Mouse (Mus musculus) common myeloid progenitor, adult 5-6 weeks (primary cell): ENCODE results near the gene Zfp960. TPM values are rescaled to one million over a fixed set of nuclear protein-coding genes. Genes with fewer than 3 reads are reported as not detected.
"Not testable (repeated sequence)": the region's sequence is repeated elsewhere in the genome, so short reads cannot be mapped to it uniquely, and the experiment has no call there.

ENCODE experiments used
- ATAC-seq: replicated peaks from 2 replicates; pipeline ENCODE4 v1.8.0; 2016; ENCODE audit warnings: low read depth, mild to moderate bottlenecking, moderate TSS enrichment, inconsistent platforms; ENCODE audit not compliant: poor library complexity, severe bottlenecking
- total RNA-seq: library from RNA; stranded (forward); fragments of 200-1000, 187-1606 nt; gene quantifications from 2 replicates; pipeline ENCODE4 v1.2.3, GENCODE M21; 2017

The Zfp960 gene
- not detected in 2 replicates for total RNA-seq

GRCm38 (mm10) chr17:17063628-17064494 lies at the start of gene Zfp960:
TSS of gene Zfp960 (plus strand) at chr17:17064113.
- ATAC-seq: 0 out of 2 replicates have a peak, but pooled peaks have one; percentile 32

- not testable (repeated sequence) for ATAC-seq
Observed at GRCm38 (mm10) chr17:17018071-17018470, 45.8 kb upstream of the Zfp960 start.

GRCm38 (mm10) chr17:17059566-17059965 lies 4.3 kb upstream of the Zfp960 start:
- not testable (repeated sequence) for ATAC-seq

GRCm38 (mm10) chr17:17120830-17121502 lies 57.1 kb downstream of the Zfp960 start, which contains the start of gene Zfp97:
TSS of gene Zfp97 (plus strand) at chr17:17121415.
- peak; percentile 100 for ATAC-seq

Other genes with a start within 250 kb of the Zfp960 start
- gene Zfp97, start 57.3 kb downstream of the Zfp960 start, total RNA-seq: 10.9 and 12.2 TPM in 2 replicates